Mouse (Mus musculus): Measurements from ENCODE around the gene Cdc42ep5.

The Cdc42ep5 gene

GRCm38 (mm10) chr7:4126992-4127785 is 37.5 kb downstream of the Cdc42ep5 start:
- DNase-seq (ENCODE audit: inconsistent ontology term) = no peak

- no peak for DNase-seq (ENCODE audit: inconsistent ontology term)
Measured at GRCm38 (mm10) chr7:4125306-4125705, 39.4 kb downstream of the Cdc42ep5 start.

- no peak for DNase-seq (ENCODE audit: inconsistent ontology term)
Measured at GRCm38 (mm10) chr7:4124856-4125255, 39.8 kb downstream of the Cdc42ep5 start.

- DNase-seq (ENCODE audit: inconsistent ontology term) = peak; percentile 94
Measured at GRCm38 (mm10) chr7:4124315-4124759, 40.3 kb downstream of the Cdc42ep5 start.

GRCm38 (mm10) chr7:4123732-4124131 is 40.9 kb downstream of the Cdc42ep5 start:
- DNase-seq (ENCODE audit: inconsistent ontology term) = peak; percentile 96

- peak; percentile 34 for DNase-seq (ENCODE audit: inconsistent ontology term)
Measured at GRCm38 (mm10) chr7:4122783-4123182, 41.9 kb downstream of the Cdc42ep5 start.

- peak; percentile 37 for DNase-seq (ENCODE audit: inconsistent ontology term)
Measured at GRCm38 (mm10) chr7:4122076-4122768, 42.4 kb downstream of the Cdc42ep5 start.

- DNase-seq (ENCODE audit: inconsistent ontology term) = peak; percentile 83
Measured at GRCm38 (mm10) chr7:4119976-4120921, 44.4 kb downstream of the Cdc42ep5 start.

- DNase-seq (ENCODE audit: inconsistent ontology term) = peak; percentile 67
Measured at GRCm38 (mm10) chr7:4119344-4119902, 45.2 kb downstream of the Cdc42ep5 start, which contains the start of gene Ttyh1. TSS of gene Ttyh1 (plus strand) at chr7:4119408.

- no peak for DNase-seq (ENCODE audit: inconsistent ontology term)
Measured at GRCm38 (mm10) chr7:4117050-4117814, 47.4 kb downstream of the Cdc42ep5 start.

- no peak for DNase-seq (ENCODE audit: inconsistent ontology term)
Measured at GRCm38 (mm10) chr7:4111766-4112165, 52.9 kb downstream of the Cdc42ep5 start.

- peak; percentile 43 for DNase-seq (ENCODE audit: inconsistent ontology term)
Measured at GRCm38 (mm10) chr7:4103411-4103810, 61.2 kb downstream of the Cdc42ep5 start.
